Mouse (Mus musculus): Measurements from ENCODE around the gene Saxo1.

DNA sequence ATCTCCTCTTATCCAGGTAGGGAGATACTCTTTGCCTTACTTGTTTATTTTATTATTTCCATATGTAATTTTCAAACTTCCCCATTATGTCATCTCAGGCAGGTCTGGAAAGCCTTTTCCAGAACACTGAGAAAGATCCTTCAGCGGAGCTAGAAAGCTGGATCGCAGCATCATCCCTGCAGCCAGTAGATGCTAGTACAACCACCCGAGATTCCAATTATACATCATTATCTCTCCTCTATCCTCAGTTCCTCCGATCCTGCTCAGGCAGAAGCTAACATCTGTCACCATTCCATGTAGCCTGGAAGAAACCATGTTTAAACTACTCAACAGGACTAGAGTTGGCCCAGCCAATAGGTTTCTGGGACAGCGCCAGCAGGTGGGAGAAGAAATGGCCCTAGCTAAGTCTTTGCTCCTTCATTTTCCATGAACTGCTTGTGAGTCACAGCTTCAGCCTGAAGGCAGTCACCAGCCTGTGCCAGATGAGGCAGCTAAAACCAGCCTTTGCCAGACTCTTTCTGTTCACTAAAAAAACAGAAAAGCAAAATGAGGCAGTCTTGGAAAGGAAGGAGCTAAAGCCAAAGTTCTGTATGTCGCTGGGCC lies 75.0 kb downstream of the Saxo1 start:
- no peak for TF ChIP-seq CTCF (IDR thresholded peaks at IDR 0.05; ENCODE audit: low read depth, low read length)
- TF ChIP-seq TAL1 (conservative IDR thresholded peaks at IDR 0.05; ENCODE audit: low read depth, low read length) = no peak

Data from G1E (cell line).